Mouse (Mus musculus) spleen, postnatal 4 days (tissue): ENCODE results near the gene Gm5475.

Experiments used
- DNase-seq, 2 experiments: peaks; one replicate each; pipeline ENCODE4 v3.0.0; 2022; ENCODE audit warnings: low spot score in 2 of 2

The Gm5475 gene

DNA sequence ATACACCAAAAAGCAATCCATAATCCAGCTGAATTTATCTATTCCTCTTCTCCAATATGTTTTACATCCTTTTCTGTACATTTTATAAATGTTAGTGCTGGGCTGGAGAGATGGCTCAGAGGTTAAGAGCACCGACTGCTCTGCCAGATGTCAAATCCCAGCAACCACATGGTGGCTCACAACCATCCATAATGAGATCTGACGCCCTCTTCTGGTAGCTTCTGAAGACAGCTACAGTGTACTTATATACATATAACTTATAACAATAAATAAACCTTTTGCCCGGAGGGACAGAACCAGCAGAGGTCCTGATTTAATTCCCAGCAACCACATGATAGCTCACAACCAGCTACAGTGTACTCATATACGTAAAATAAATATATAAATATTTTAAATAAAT is 26.6 kb downstream of the Gm5475 start:
- DNase-seq, result no peak

DNA sequence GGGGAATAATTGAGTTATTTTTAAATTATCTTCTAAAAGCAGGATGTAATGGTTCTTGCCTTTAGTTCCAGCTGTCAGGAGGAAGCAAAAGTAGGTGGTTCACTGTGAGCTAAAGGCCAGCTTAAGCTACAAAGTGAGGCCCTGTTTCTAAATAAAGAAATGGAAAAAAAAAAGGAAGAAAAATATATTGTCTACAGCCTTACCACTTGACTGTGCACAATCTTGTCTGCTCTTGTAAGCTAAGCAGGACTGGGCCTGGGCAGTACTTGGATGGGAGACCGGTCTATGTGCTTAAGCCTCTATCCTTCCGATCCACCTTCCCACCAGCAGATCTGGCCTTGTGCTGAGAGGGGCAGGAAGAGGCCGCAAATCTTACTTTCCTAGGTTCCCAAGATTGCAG is 27.5 kb downstream of the Gm5475 start:
- no peak for DNase-seq

DNA sequence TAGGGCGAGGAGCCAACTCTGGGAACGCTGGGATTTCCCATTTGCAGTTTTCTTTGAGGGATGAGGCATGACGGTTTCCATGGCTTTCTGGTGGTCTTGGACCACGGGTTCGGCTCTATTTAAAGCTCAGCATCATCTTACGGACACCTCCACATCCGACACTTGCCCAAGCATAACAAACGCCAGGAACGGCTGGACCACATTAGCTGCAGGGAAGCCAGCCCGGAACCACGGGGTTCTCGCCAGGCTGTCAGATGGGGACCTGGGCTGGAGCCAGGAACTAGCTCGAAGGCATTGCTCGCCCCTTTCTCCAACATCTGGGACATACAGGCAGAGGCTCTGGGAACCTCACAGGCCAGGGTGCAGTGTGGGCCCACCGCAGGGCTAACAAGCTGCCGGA is 29.3 kb downstream of the Gm5475 start:
- DNase-seq, result no peak

- no peak for DNase-seq
Measured at GRCm38 (mm10) chr15:100452486-100452885, 30.5 kb downstream of the Gm5475 start.

- DNase-seq, result no peak
Measured at GRCm38 (mm10) chr15:100456356-100456991, 34.5 kb downstream of the Gm5475 start.

GRCm38 (mm10) chr15:100457340-100457739 is 35.4 kb downstream of the Gm5475 start:
- peak; percentile 75 to 94 for DNase-seq

DNA sequence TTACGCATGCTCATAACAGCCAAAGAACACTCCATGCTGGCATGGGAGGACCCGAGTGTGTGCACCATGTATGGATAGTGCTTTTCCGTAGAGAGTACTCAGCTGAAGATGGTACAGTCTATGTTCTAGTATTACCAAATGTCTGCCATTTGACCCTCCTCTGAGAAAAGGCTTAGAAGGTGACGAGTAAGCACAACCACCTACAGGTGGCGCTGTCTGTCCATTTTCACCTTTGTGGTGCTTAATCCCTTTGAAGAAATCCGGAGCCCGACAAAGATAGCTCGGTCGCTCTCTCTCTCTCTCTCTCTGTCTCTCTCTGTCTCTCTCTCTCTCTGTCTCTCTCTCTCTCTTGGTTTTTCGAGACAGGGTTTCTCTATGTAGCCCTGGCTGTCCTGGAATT is 36.1 kb downstream of the Gm5475 start:
- DNase-seq, result peak; percentile 67 to 87

- peak in 1 of 2 experiments; percentile 51 for DNase-seq
Measured at GRCm38 (mm10) chr15:100460942-100461341, 39.0 kb downstream of the Gm5475 start.

DNA sequence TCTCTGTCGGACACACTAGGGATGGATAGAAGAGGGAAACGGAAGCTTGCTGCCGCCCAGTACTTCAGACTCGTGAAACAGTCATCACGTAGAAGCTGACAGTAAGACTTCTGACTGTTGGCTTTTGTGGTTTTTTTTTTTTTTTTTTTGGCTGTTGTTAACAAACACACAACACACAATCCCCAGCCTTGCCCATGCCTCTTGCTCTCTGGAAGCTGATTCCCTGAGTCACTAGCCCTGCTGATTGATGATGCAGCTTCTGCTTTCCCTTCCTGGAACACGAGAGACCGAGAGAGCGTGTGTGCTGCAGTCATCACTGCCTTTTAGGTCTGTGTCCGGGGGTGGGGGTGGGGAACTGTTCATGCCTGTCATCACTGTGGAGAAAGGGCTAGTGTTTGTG is 39.7 kb downstream of the Gm5475 start:
- no peak for DNase-seq

GRCm38 (mm10) chr15:100462086-100462485 is 40.1 kb downstream of the Gm5475 start:
- DNase-seq, result no peak

- peak; percentile 67 to 85 for DNase-seq
Measured at GRCm38 (mm10) chr15:100463712-100464111, 41.8 kb downstream of the Gm5475 start.

- no peak for DNase-seq
Measured at GRCm38 (mm10) chr15:100465432-100465831, 43.5 kb downstream of the Gm5475 start.

GRCm38 (mm10) chr15:100467738-100468137 is 45.8 kb downstream of the Gm5475 start:
- DNase-seq, result no peak

DNA sequence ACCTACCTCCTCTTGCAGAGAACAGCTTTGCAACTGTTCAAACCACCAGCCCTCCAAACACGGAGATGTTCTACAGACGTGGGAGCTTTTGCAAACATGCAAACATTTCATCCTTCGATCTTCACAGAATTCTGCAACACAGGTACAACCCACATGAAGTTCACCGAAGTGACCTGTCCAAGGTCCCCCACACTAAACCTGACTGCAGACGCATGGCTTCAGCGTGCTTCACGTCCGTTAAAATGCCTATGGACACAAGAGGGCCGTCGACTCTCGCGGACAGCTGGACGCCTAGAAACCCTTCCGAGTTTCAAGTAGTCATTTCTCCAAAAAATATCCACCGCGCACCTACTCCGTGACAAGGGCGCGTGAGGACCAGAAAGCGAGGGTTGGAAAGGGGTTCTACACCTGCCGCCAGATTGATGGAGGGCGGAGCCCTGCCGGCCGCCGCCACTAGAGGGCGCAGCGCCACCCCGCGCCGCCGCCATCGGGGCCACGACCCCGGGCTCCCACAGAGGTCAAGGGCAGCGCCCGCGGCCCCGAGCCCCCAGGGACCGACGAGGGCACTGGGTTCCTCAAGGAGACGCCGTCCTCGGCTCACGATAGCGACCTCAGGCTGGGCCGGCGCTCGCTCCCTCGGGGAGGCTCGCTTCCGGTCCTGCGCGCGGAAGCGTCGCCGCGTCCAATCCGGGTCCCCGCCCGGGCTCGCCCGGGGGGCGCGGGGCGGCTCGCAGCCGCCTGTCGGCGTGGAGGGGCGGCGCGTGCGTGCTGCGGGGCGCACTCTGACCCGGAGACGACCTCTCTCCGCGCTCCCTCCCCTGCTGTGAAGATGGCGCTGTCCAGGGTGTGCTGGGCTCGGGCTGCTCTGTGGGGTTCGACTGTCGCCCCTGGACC is 46.6 kb downstream of the Gm5475 start, which contains the start of gene Letmd1:
Gene Letmd1 (plus strand): TSS at position 729 of the 894 bp plus-strand sequence.
- DNase-seq, result peak; percentile 78 to 92

DNA sequence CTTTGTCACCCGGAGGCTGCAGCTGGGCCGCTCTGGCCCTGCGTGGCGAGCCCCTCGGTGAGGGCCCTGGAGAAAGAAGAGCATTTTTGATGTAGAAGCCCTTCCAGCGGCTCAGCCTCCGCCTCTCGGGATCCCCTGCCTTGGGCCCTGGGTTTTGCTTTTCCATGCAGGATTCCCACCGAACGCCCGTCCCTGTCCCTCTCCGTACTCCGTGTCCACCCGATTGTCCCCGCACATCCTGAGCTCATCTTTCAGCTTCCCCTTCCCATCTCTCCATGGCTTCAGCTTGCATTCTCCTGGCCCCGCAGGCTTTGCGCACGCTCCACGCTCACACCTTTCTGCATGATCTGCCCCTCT is 47.2 kb downstream of the Gm5475 start:
- no peak for DNase-seq

GRCm38 (mm10) chr15:100470037-100470436 is 48.1 kb downstream of the Gm5475 start:
- no peak for DNase-seq

DNA sequence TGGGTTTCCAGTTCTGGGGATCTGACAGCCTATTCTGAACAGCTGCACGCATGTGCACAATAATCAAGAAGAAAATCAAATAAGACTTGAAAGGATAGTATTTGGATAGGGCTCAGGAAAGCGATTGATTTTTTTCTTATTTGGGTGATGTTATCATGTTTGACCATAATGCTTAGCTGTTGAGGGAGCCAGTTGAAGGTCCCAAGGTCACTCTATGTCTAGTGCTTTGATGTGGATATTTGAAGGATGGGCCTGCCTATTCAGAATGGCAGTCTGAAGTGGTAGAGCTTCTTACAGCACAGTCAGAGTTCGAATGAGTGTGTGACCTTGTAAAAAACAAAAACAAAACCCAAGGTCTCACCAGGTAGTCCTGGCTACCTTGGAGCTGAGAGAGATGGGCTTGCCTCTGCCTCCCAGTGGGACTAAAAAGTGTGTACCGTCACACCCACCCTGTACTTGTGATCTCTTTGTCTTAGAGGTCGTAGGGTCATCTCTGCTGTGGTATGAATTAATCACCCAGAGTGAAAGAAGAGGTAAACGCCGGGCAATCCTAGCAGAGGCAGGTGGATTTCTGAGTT is 52.1 kb downstream of the Gm5475 start:
- DNase-seq, result no peak
